Mouse (Mus musculus) cerebellum, postnatal 10 days (tissue): ENCODE data around the gene Astn2.

Experiments used
- DNase-seq, 2 experiments: peaks; one replicate each; pipeline ENCODE4 v3.0.0; 2021; ENCODE audit warnings: mixed read lengths in 2 of 2

Astn2 gene

DNA sequence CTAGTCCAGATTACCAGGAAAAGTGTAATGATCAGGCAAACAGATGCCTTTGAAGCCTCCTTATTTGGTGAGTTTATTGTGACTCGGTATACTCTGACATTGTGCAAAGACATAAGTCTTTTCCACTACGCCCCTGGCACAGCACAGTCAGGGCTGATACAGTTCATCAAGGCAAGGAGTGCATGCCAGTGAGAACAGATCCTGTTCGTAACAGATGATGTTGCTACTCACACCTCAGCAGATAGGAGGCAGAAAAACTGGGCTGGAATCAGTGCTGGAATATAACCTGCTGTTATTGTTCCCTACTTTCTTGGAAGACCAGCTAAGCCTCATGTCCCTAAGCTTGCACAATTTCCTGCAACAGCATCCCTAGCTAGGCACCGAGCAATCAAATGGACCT lies 565.6 kb downstream of the Astn2 start:
- no peak for DNase-seq

- DNase-seq: no peak
Measured at GRCm38 (mm10) chr4:65832971-65833370, 571.4 kb downstream of the Astn2 start.

GRCm38 (mm10) chr4:65831872-65832271 lies 572.5 kb downstream of the Astn2 start:
- peak in 1 of 2 experiments; percentile 20 for DNase-seq

DNA sequence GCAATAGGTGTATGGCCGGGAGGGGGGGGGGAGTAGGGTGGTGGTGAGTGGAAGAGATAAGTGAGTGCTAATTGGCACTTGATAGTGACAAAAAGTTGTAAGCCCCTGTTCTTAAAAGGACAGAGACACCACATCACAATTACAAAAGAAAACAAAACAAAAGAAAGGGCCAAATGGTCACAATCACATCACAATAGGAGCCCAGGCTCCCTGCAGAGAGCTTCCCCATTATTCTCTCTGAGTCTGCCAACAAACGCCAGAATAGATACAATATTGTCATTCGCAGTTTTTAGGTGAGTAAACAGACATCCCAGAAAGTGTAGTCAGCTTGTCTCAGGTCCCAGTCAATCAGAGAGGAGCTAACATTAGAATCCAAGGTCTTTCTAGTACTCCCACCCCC lies 573.9 kb downstream of the Astn2 start:
- peak in 1 of 2 experiments; percentile 23 for DNase-seq

- DNase-seq: no peak
Measured at GRCm38 (mm10) chr4:65821070-65821469, 583.3 kb downstream of the Astn2 start.

- no peak for DNase-seq
Measured at GRCm38 (mm10) chr4:65820236-65820635, 584.2 kb downstream of the Astn2 start.

DNA sequence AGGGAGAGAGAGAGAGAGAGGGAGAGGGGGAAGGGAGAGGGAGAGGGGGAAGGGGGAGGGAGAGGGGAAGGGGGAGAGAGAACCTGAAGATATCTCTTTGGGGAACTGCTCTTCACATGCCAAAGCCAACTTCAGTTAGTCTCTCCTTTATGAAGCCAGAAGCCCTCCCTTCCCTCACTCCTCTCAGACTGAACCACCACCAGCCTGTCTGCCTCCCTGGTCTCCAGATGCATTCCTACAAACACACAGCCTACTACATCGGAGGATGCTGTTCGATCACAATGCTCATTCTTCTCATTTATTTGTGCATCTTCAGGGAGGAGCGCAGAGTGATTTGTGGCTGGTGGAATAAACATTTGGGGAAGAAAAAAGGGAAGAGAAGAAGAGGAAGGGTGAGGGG lies 584.6 kb downstream of the Astn2 start:
- DNase-seq: no peak

- peak; percentile 67 to 73 for DNase-seq
Measured at GRCm38 (mm10) chr4:65814176-65814535, 590.3 kb downstream of the Astn2 start.

DNA sequence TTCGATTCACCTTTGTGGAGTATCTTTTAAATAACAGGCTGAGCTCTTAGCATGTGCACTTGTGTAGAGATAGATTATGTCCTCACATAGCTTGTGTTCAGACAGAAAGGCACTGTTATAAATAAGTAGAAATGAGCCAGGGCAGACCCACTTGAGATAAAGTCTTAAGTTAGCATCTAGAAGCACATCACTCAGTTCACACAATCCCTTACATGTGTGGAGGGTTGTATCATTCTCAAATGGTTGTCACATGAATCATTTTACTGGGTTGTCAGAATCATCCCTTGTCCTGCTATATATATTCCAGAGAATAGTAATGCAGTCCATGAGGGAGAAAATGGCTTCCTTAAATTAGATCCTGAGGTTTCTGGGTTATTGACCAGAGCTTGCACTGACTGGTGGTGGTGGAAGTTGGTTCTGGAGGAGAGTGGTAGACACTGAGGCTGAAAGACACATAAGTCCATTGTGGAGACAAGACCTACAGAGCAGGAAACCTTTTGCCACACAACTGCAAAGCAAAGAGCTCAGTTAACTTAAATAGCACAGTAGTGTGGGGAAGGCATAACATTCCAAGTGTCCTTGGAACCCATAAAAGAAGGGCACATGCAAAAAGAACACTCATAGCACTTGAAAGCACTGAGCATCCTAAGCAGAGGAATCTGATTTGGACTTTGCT lies 590.8 kb downstream of the Astn2 start:
- no peak for DNase-seq

GRCm38 (mm10) chr4:65807341-65807740 lies 597.1 kb downstream of the Astn2 start:
- DNase-seq: peak; percentile 70 to 81

DNA sequence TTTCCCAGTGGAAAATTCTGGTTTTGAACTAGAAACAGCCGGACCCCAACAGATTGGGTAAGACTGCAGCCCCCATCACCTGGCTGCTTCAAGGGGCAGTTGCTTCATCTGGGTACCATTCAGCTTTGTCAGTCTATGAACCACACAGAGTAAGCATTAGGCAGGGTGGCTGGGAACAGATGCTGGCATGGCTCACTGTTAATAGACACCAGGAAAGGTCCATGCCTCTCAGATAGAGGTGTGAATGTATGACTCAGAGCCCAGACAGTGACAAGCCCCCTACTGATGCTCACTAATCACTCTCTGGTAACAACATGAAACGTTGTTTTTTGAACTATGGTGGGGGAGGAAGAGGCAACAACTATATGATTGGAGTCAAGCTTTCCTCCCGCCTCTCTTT lies 603.2 kb downstream of the Astn2 start:
- peak; percentile 28 to 35 for DNase-seq

DNA sequence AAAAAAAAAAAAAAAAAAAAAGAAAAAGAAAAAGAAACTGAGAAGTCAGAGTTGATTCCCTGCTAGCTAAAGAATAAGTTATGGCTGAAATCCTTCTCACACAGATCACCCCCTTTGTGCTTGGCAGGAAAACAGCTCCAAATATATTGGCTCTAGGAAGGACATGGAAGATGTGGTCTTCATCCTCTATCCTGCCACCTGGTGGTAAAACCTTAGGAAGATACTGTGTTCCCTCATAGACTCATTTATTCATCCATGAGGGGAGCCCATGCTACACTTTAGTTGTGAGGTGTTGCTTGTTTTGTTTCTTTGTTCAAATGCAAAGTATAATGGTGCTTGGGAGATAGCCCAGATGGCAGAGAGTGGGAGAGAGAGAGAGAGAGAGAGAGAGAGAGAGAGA lies 613.4 kb downstream of the Astn2 start:
- DNase-seq: peak; percentile 44 to 46

GRCm38 (mm10) chr4:65773368-65774010 lies 630.9 kb downstream of the Astn2 start:
- peak; percentile 63 to 73 for DNase-seq

GRCm38 (mm10) chr4:65770952-65771351 lies 633.5 kb downstream of the Astn2 start:
- no peak for DNase-seq

DNA sequence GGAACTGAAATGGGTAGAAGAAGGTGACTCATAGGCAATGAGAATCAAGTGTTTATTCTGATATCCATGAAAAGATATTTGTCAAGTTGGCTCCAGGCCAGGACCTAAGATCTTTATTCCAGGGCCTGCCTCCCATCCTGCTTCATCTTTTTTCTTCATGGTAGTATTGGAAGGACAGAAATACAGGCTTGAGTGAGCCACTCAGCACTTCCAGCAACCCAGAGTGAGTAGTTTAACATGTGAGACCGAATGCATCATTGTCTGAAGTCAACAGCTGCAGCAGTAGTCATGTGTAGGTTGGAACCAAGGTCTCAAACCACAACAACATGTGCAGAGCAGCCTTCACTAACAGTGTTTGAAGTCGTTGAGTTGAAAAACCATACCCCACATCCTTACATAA lies 636.5 kb downstream of the Astn2 start:
- DNase-seq: no peak

GRCm38 (mm10) chr4:65767431-65767830 lies 637.0 kb downstream of the Astn2 start:
- no peak for DNase-seq

DNA sequence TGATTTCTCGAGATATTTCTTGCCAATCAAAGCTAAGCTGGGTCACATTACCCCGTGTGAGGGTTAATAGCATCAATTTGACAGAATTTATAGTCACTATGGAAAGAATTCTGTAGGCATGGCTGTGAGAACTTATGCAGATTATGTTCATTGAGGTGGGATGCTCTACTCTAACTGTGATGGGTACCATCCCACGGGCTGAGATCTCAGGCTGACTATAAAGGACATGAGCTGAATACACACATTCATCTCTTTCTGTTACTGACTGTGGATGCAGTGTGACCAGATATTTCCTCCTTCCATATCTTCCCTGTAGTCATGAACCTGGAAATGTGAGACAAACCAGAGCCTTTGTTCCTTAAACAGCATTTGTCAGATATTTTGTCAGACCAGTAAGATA lies 639.1 kb downstream of the Astn2 start:
- no peak for DNase-seq

- DNase-seq: peak; percentile 44 to 47
Measured at GRCm38 (mm10) chr4:65764275-65764674, 640.1 kb downstream of the Astn2 start.

- DNase-seq: peak; percentile 78 to 82
Measured at GRCm38 (mm10) chr4:65763823-65764222, 640.6 kb downstream of the Astn2 start.

GRCm38 (mm10) chr4:65762116-65762515 lies 642.3 kb downstream of the Astn2 start:
- DNase-seq: peak; percentile 54 to 65

DNA sequence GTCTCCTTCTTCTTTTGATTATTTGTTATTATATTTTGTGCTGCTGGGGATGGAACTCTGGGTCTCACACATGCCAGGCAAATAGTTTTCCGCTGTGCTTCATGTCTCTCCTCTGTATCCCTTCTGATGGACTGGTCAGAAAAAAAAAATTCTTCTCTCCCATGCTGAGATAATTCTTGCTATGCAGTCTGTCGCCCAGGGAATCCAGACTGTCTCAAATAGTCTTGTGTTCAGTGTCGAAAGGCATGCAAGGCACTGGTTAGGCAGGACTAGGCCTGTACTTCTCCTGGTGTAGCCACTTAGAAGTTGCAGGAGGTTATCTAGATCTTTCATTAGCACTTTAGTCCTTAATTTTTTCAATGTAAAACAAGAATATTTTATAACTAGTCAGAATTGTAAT lies 642.8 kb downstream of the Astn2 start:
- peak; percentile 35 to 37 for DNase-seq

DNA sequence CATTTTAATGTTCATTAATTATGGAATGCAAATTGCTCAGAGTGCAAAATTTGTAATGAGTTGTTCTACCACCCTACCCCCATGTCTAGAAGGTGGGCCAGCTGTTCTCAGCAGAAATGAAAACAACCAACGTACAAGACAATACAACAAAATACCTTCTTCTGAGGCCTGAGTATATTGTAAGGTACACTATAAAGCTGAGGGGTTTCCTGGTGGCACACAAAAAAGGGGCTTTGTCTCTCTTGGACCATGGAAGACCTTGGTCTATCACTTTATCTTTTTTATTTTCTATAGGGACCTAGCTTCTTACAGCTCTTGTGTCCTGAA lies 645.6 kb downstream of the Astn2 start:
- no peak for DNase-seq

DNA sequence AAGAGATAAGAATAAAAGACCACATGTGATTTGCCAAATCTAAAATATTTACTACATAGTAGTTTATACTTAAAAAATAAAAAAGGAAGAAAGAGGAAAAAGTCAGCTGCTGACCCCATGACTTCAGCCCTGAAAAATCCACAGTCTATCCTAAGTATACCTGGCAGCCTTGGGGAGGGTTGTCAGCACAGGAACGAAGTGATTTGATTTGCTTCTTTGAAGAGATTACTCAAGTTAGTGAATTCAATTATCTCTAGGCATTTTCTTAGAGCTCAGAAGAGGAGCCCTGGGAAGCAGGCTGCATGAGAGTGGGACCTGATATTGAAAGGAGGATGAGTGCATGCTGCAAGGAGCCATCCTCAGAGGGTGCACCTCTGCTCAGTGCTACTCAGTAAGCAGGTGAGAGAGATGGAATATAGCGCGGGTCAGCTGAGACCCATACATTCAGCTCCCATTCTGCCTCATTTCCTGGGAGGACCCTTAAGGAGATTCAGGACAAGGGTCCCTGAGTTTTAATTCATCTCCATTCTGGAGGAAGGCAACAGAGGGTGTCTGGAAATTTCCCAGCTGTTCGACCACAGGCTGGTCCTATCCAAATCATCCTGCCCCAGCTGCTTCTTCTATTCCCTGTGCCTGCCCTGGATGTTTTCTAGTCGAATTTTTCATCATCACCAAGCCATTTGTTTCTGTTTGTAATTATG lies 646.1 kb downstream of the Astn2 start:
- DNase-seq: no peak

GRCm38 (mm10) chr4:65752941-65753340 lies 651.5 kb downstream of the Astn2 start:
- DNase-seq: no peak
